Mouse (Mus musculus): ENCODE measurements around the gene Dpep1.

GRCm38 (mm10) chr8:123247748-123248147 lies 61.7 kb downstream of the Dpep1 start:
- TF ChIP-seq CTCF (IDR thresholded peaks at IDR 0.05; ENCODE audit: low read depth), result no peak
- no peak for TF ChIP-seq EP300 (IDR thresholded peaks at IDR 0.05; ENCODE audit: low read depth)
